Comparison of ENCODE assay signal across 8 mouse cellular contexts in the genomic region with DNA sequence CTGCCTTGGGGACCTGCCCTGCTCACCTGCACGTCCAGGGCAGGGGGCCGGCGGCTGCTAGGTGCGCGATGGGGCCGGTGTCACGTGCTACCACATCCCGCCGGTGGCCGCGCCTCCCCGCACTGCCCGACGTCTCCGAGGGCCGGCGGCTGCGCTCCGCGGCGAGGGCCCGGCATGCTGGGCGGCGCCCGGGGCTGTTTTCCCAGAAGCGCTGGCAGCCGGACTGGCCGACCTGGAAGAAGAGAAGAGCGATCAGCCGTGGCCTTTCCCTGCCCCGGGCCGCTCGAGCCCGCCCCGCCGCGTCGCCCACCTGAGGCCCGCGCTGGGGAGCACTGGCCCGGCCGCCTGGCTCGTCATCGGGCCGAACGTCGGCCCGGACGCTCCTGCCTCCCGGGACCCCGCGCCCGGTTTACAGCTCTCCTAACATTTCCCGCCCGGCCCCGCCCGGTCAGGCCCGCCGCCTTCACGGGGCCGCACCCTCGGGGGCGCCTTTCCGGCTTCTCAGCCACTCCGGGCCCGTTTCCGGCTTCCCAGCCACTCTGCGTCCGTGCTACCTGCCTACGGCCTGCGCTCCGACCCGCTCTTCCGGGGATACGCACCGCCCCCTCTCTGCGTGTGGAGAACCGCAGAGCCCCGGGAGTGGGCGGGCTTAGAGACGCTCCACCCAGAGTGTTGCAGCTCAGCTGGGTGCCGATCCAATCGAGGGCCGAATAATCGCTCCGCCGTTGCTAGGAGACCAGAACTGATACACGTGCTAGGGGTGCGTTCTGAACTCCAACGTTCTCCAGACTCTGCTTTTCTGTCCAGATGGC. TPM values are rescaled to one million over a fixed set of nuclear protein-coding genes. Genes with fewer than 3 reads are reported as not detected.
DNase-seq lines count a peak whose midpoint lies in the region; ATAC-seq lines count a peak whose summit lies in the region.

A gene (minus strand): TSS at position 645 of the 812 bp plus-strand sequence.

- peak; percentile 98 for DNase-seq in T-cell, adult 2 months (ENCODE audit: low spot score)
- peak; percentile 94 to 96 for DNase-seq in cerebellum, postnatal 36 days
- peak; percentile 95 to 98 for DNase-seq in frontal cortex, postnatal 36 days (ENCODE audit: low spot score in 2 of 2)
- DNase-seq in left cerebral cortex, adult 11 months (ENCODE audit: low spot score): peak; percentile 97
- DNase-seq in lung, postnatal 4 days: peak; percentile 97 to 99
- peak; percentile 95 for DNase-seq in retina, postnatal 7 days (ENCODE audit: low read depth, low spot score)
- peak; percentile 91 for DNase-seq in urinary bladder, adult 2 months (ENCODE audit: low spot score)

- H3K4me2 ChIP-seq in hindbrain, embryonic 15.5 days: peak within 1 kb of the TSS; percentile 77

- peak within 1 kb of the TSS; percentile 81 for H3K9ac ChIP-seq in hindbrain, embryonic 15.5 days

- H3K4me1 ChIP-seq in hindbrain, embryonic 15.5 days (replicated peaks): peaks cover 17% of the 10 kb centered on the region

- ATAC-seq in hindbrain, embryonic 15.5 days (ENCODE audit: low FRiP score, low read depth): peak; percentile 100

- under 1% methylated on average over 54 of the region's 90 CpGs for WGBS in hindbrain, embryonic 15.5 days

- peak within 1 kb of the TSS; percentile 96 for H3K4me3 ChIP-seq in hindbrain, embryonic 15.5 days

- 0 out of 2 replicates have a peak, but pooled peaks cover 4% of the 10 kb centered on the region for H3K27me3 ChIP-seq in hindbrain, embryonic 15.5 days

- no peaks in the 10 kb centered on the region for H3K9me3 ChIP-seq in hindbrain, embryonic 15.5 days

- H3K27ac ChIP-seq in hindbrain, embryonic 15.5 days (replicated peaks): peak within 1 kb of the TSS; percentile 86

- peaks cover 24% of the 10 kb centered on the region for H3K36me3 ChIP-seq in hindbrain, embryonic 15.5 days

RNA-seq across cellular contexts. Expression of the gene that starts here (rescaled TPM):
- 21.3 and 24.9 TPM in 2 replicates for polyA plus RNA-seq in hindbrain, embryonic 15.5 days (2015; fragmentation: Nextera tagmentation; extraction: Ambion mirVana)
- polyA plus RNA-seq in urinary bladder, adult 2 months (2012; rRNA removed): 19.4 and 21.4 TPM in 2 replicates

Comparison
In these comparisons a context has a peak if more than half of its experiments do, and no peak if none do; other contexts are left out.
1. Peak in every context shown above with its lines: DNase-seq, ATAC-seq, H3K4me3 ChIP-seq and H3K27ac ChIP-seq.